In genomic region chr10:108389927-108390287, GRCm38 (mm10) we compare ENCODE assay signal across 10 mouse cellular contexts. TPM values are rescaled to one million over a fixed set of nuclear protein-coding genes. Genes with fewer than 3 reads are reported as not detected.
A peak's percentile ranks its signal among the peaks of the same experiment; 100 is the strongest.
DNase-seq lines count a peak whose midpoint lies in the region; ATAC-seq lines count a peak whose summit lies in the region.
"Had no signal": no experiment of that assay in that cellular context is flagged by ENCODE, and none has a peak within 500 bp of the region (broad histone marks: within the 10 kb centered on the region; RNA-seq: fewer than 3 reads in every experiment).

No protein-coding gene starts in this region.

- no peaks in the 10 kb centered on the region; the same call in 1 of the 2 replicates for H3K36me3 ChIP-seq in kidney, embryonic 16.5 days (ENCODE audit: insufficient read depth, low read length)
- H3K36me3 ChIP-seq in embryonic facial prominence, embryonic 12.5 days: no peaks in the 10 kb centered on the region
- H3K36me3 ChIP-seq in limb, embryonic 12.5 days: no peaks in the 10 kb centered on the region

- WGBS in kidney, embryonic 16.5 days: 3% methylated on average over 4 of the region's 4 CpGs
- 14% methylated on average over 4 of the region's 4 CpGs for WGBS in embryonic facial prominence, embryonic 12.5 days
- WGBS in limb, embryonic 12.5 days: 25% methylated on average over 4 of the region's 4 CpGs

- peaks cover 28% of the 10 kb centered on the region for H3K4me1 ChIP-seq in kidney, embryonic 16.5 days (ENCODE audit: insufficient read depth, low read length)
- peaks cover 10% of the 10 kb centered on the region; the same call in 1 of the 2 replicates for H3K4me1 ChIP-seq in embryonic facial prominence, embryonic 12.5 days
- H3K4me1 ChIP-seq in limb, embryonic 12.5 days (replicated peaks): peaks cover 20% of the 10 kb centered on the region

- no peak for DNase-seq in kidney, adult 18-20 months
- DNase-seq in retina, postnatal 1 day: peak; percentile 61
- DNase-seq in left cerebral cortex, adult 11 months (ENCODE audit: low spot score): no peak
- DNase-seq in right cerebral cortex, postnatal 4 days: no peak
- no peak for DNase-seq in cerebellum, postnatal 36 days
- DNase-seq: adrenal gland, adult 2 months had no signal

- no peak overlapping the region for H3K4me3 ChIP-seq in kidney, embryonic 16.5 days (ENCODE audit: low read length)
- H3K4me3 ChIP-seq in embryonic facial prominence, embryonic 12.5 days: no peak overlapping the region
- no peak overlapping the region for H3K4me3 ChIP-seq in limb, embryonic 12.5 days (replicated peaks)
- H3K4me3 ChIP-seq: heart, embryonic 10.5 days had no signal

- no peak overlapping the region; the same call in 1 of the 2 replicates for H3K27ac ChIP-seq in kidney, embryonic 16.5 days (ENCODE audit: low read length)
- H3K27ac ChIP-seq in embryonic facial prominence, embryonic 12.5 days: no peak overlapping the region
- no peak overlapping the region for H3K27ac ChIP-seq in limb, embryonic 12.5 days
- H3K27ac ChIP-seq: heart, embryonic 10.5 days had no signal

- no peak overlapping the region for H3K9ac ChIP-seq in kidney, embryonic 16.5 days (replicated peaks; ENCODE audit: low read length)
- no peak overlapping the region for H3K9ac ChIP-seq in embryonic facial prominence, embryonic 12.5 days
- H3K9ac ChIP-seq in limb, embryonic 12.5 days (replicated peaks): no peak overlapping the region

- ATAC-seq in kidney, embryonic 16.5 days (ENCODE audit: low FRiP score, low TSS enrichment): peak; percentile 85; the same call in 1 of the 2 replicates
- ATAC-seq in embryonic facial prominence, embryonic 12.5 days (ENCODE audit: insufficient number of reproducible peaks, insufficient read depth, low FRiP score, low TSS enrichment): peak; percentile 31; the same call in 1 of the 2 replicates
- 0 out of 2 replicates have a peak, but pooled peaks have one; percentile 52 for ATAC-seq in limb, embryonic 12.5 days (ENCODE audit: insufficient number of reproducible peaks, insufficient read depth, low FRiP score, low TSS enrichment, low read depth)

- H3K4me2 ChIP-seq in kidney, embryonic 16.5 days (replicated peaks; ENCODE audit: low read depth, low read length): no peak overlapping the region
- no peak overlapping the region for H3K4me2 ChIP-seq in embryonic facial prominence, embryonic 12.5 days (replicated peaks)
- H3K4me2 ChIP-seq in limb, embryonic 12.5 days: no peak overlapping the region

- H3K9me3 ChIP-seq in kidney, embryonic 16.5 days (ENCODE audit: low read length): no peaks in the 10 kb centered on the region
- no peaks in the 10 kb centered on the region for H3K9me3 ChIP-seq in embryonic facial prominence, embryonic 12.5 days
- no peaks in the 10 kb centered on the region for H3K9me3 ChIP-seq in limb, embryonic 12.5 days
- H3K9me3 ChIP-seq: heart, embryonic 10.5 days had no signal

- H3K27me3 ChIP-seq in kidney, embryonic 16.5 days (ENCODE audit: insufficient read depth, low read length): no peaks in the 10 kb centered on the region
- no peaks in the 10 kb centered on the region for H3K27me3 ChIP-seq in embryonic facial prominence, embryonic 12.5 days
- no peaks in the 10 kb centered on the region for H3K27me3 ChIP-seq in limb, embryonic 12.5 days

RNA-seq across cellular contexts. Expression of gene Pawr, which starts 58.0 kb away (rescaled TPM):
- polyA plus RNA-seq in kidney, embryonic 16.5 days (2015; fragmentation: Nextera tagmentation; extraction: Ambion mirVana): 13.4 and 13.6 TPM in 2 replicates
- polyA plus RNA-seq in embryonic facial prominence, embryonic 12.5 days (2016; fragmentation: Nextera tagmentation; extraction: Ambion mirVana): 9.2 and 9.6 TPM in 2 replicates
- 5.6 and 5.8 TPM in 2 replicates for polyA plus RNA-seq in limb, embryonic 12.5 days (2016; fragmentation: Nextera tagmentation; extraction: Ambion mirVana)

Comparison
In these comparisons a context has a peak if more than half of its experiments do, and no peak if none do; other contexts are left out.
1. ATAC-seq: peak in every context shown above with its lines; median percentile 85 in kidney, embryonic 16.5 days; 52 in limb, embryonic 12.5 days; 31 in embryonic facial prominence, embryonic 12.5 days.